8 mouse cellular contexts compared by ENCODE assay signal in genomic region chr17:35839002-35839401, GRCm38 (mm10). TPM values are rescaled to one million over a fixed set of nuclear protein-coding genes. Genes with fewer than 3 reads are reported as not detected.
DNase-seq lines count a peak whose midpoint lies in the region; ATAC-seq and TF ChIP-seq lines count a peak whose summit lies in the region.
"Not testable (repeated sequence)": the region's sequence is repeated elsewhere in the genome, so short reads cannot be mapped to it uniquely, and the experiment has no call there.

No protein-coding gene starts in this region.

- not testable (repeated sequence) for ATAC-seq in embryonic facial prominence, embryonic 11.5 days (replicated peaks; ENCODE audit: insufficient number of reproducible peaks, low FRiP score, low TSS enrichment, low read depth); forebrain, postnatal 0 days; hindbrain, embryonic 12.5 days (ENCODE audit: low FRiP score); kidney, postnatal 0 days (replicated peaks; ENCODE audit: low FRiP score, low read depth); liver, embryonic 13.5 days (ENCODE audit: low read depth); midbrain, embryonic 12.5 days (ENCODE audit: low FRiP score, low read depth); stomach, embryonic 14.5 days (ENCODE audit: insufficient number of reproducible peaks, insufficient read depth, low FRiP score, low read depth)

- peaks cover 17% of the 10 kb centered on the region for H3K36me3 ChIP-seq in embryonic facial prominence, embryonic 11.5 days (replicated peaks; ENCODE audit: control insufficient read depth, insufficient read depth, low read depth, low read length)
- H3K36me3 ChIP-seq in forebrain, postnatal 0 days (ENCODE audit: insufficient read depth): peaks cover 21% of the 10 kb centered on the region
- peaks cover 27% of the 10 kb centered on the region for H3K36me3 ChIP-seq in hindbrain, embryonic 12.5 days
- peaks cover 18% of the 10 kb centered on the region for H3K36me3 ChIP-seq in kidney, postnatal 0 days (ENCODE audit: insufficient read depth, low read length)
- peaks cover 34% of the 10 kb centered on the region for H3K36me3 ChIP-seq in liver, embryonic 13.5 days
- peaks cover 28% of the 10 kb centered on the region for H3K36me3 ChIP-seq in midbrain, embryonic 12.5 days
- peaks cover 28% of the 10 kb centered on the region for H3K36me3 ChIP-seq in stomach, embryonic 14.5 days (ENCODE audit: control insufficient read depth, insufficient read depth, low read length)

- H3K27ac ChIP-seq in embryonic facial prominence, embryonic 11.5 days (replicated peaks; ENCODE audit: low read depth, low read length): peak overlapping the region; percentile 92
- peak overlapping the region; percentile 98 for H3K27ac ChIP-seq in forebrain, postnatal 0 days (ENCODE audit: low read depth, low read length)
- H3K27ac ChIP-seq in hindbrain, embryonic 12.5 days: peak overlapping the region; percentile 99
- H3K27ac ChIP-seq in kidney, postnatal 0 days: peak overlapping the region; percentile 78
- peak overlapping the region; percentile 98 for H3K27ac ChIP-seq in liver, embryonic 13.5 days
- peak overlapping the region; percentile 99 for H3K27ac ChIP-seq in midbrain, embryonic 12.5 days (replicated peaks)
- peak overlapping the region; percentile 98 for H3K27ac ChIP-seq in stomach, embryonic 14.5 days (ENCODE audit: low read length)

- TF ChIP-seq CTCF in forebrain, postnatal 0 days (IDR thresholded peaks at IDR 0.05; ENCODE audit: low read depth); kidney, postnatal 0 days (IDR thresholded peaks at IDR 0.05; ENCODE audit: low read depth): not testable (repeated sequence)

- H3K9ac ChIP-seq in embryonic facial prominence, embryonic 11.5 days (replicated peaks; ENCODE audit: low read length): peak overlapping the region; percentile 74
- H3K9ac ChIP-seq in forebrain, postnatal 0 days: peak overlapping the region; percentile 93
- peak overlapping the region; percentile 56 for H3K9ac ChIP-seq in hindbrain, embryonic 12.5 days
- 0 out of 2 replicates have a peak overlapping the region, but pooled peaks have one; percentile 78 for H3K9ac ChIP-seq in kidney, postnatal 0 days (ENCODE audit: low read depth, low read length)
- H3K9ac ChIP-seq in liver, embryonic 13.5 days: peak overlapping the region; percentile 98
- peak overlapping the region; percentile 51 for H3K9ac ChIP-seq in midbrain, embryonic 12.5 days (replicated peaks)
- H3K9ac ChIP-seq in stomach, embryonic 14.5 days (replicated peaks; ENCODE audit: low read depth, low read length): 0 out of 2 replicates have a peak overlapping the region, but pooled peaks have one; percentile 2

- WGBS in embryonic facial prominence, embryonic 11.5 days: 50% methylated on average over 3 of the region's 3 CpGs
- WGBS in forebrain, postnatal 0 days: 45% methylated on average over 3 of the region's 3 CpGs
- whole genome bisulfite sequencing in hindbrain, embryonic 12.5 days: 63% methylated on average over 3 of the region's 3 CpGs
- 45% methylated on average over 3 of the region's 3 CpGs for WGBS in kidney, postnatal 0 days
- 65% methylated on average over 3 of the region's 3 CpGs for WGBS in liver, embryonic 13.5 days (ENCODE audit: insufficient replicate concordance)
- WGBS in midbrain, embryonic 12.5 days: 58% methylated on average over 3 of the region's 3 CpGs
- 47% methylated on average over 3 of the region's 3 CpGs for WGBS in stomach, embryonic 14.5 days

- not testable (repeated sequence) for H3K27me3 ChIP-seq in embryonic facial prominence, embryonic 11.5 days (ENCODE audit: control insufficient read depth, insufficient read depth, low read length); forebrain, postnatal 0 days (ENCODE audit: insufficient read depth, low read length); hindbrain, embryonic 12.5 days; kidney, postnatal 0 days (ENCODE audit: insufficient read depth, low read length); liver, embryonic 13.5 days; midbrain, embryonic 12.5 days; stomach, embryonic 14.5 days (ENCODE audit: control insufficient read depth, insufficient read depth, low read length)

- H3K4me1 ChIP-seq in embryonic facial prominence, embryonic 11.5 days (ENCODE audit: control insufficient read depth, insufficient read depth, low read length): not testable (repeated sequence)
- H3K4me1 ChIP-seq in forebrain, postnatal 0 days (ENCODE audit: insufficient read depth): peaks cover 18% of the 10 kb centered on the region; the same call in 1 of the 2 replicates
- peaks cover 35% of the 10 kb centered on the region for H3K4me1 ChIP-seq in hindbrain, embryonic 12.5 days
- peaks cover 13% of the 10 kb centered on the region for H3K4me1 ChIP-seq in kidney, postnatal 0 days (replicated peaks; ENCODE audit: insufficient read depth, low read length)
- peaks cover 70% of the 10 kb centered on the region for H3K4me1 ChIP-seq in liver, embryonic 13.5 days (replicated peaks)
- peaks cover 41% of the 10 kb centered on the region for H3K4me1 ChIP-seq in midbrain, embryonic 12.5 days
- peaks cover 28% of the 10 kb centered on the region for H3K4me1 ChIP-seq in stomach, embryonic 14.5 days (ENCODE audit: control insufficient read depth, insufficient read depth, low read length)

- H3K4me3 ChIP-seq in embryonic facial prominence, embryonic 11.5 days (ENCODE audit: low read depth, low read length): peak overlapping the region; percentile 81
- H3K4me3 ChIP-seq in forebrain, postnatal 0 days (ENCODE audit: low read depth, low read length): peak overlapping the region; percentile 90
- peak overlapping the region; percentile 80 for H3K4me3 ChIP-seq in hindbrain, embryonic 12.5 days
- peak overlapping the region; percentile 76; the same call in 1 of the 2 replicates for H3K4me3 ChIP-seq in kidney, postnatal 0 days (replicated peaks; ENCODE audit: low read depth, low read length)
- peak overlapping the region; percentile 93 for H3K4me3 ChIP-seq in liver, embryonic 13.5 days (replicated peaks)
- peak overlapping the region; percentile 89 for H3K4me3 ChIP-seq in midbrain, embryonic 12.5 days
- peak overlapping the region; percentile 77 for H3K4me3 ChIP-seq in stomach, embryonic 14.5 days (ENCODE audit: low read depth, low read length)

- DNase-seq in CD4-positive, CD25-positive, alpha-beta regulatory T cell, adult 2 months (ENCODE audit: low read depth, low spot score): peak; percentile 0
- DNase-seq in embryonic facial prominence, embryonic 11.5 days (ENCODE audit: low spot score); kidney, postnatal 0 days (ENCODE audit: low spot score): not testable (repeated sequence)
- peak; percentile 41 for DNase-seq in forebrain, postnatal 0 days
- peak; percentile 57 for DNase-seq in liver, embryonic 13.5 days

- not testable (repeated sequence) for H3K9me3 ChIP-seq in embryonic facial prominence, embryonic 11.5 days (replicated peaks; ENCODE audit: control insufficient read depth, low read length); forebrain, postnatal 0 days (ENCODE audit: low read length); hindbrain, embryonic 12.5 days (replicated peaks); kidney, postnatal 0 days (replicated peaks; ENCODE audit: low read length); liver, embryonic 13.5 days (replicated peaks); midbrain, embryonic 12.5 days; stomach, embryonic 14.5 days (ENCODE audit: control insufficient read depth, low read depth, low read length)

- H3K4me2 ChIP-seq in embryonic facial prominence, embryonic 11.5 days (ENCODE audit: low read depth, low read length): peak overlapping the region; percentile 56
- peak overlapping the region; percentile 77 for H3K4me2 ChIP-seq in forebrain, postnatal 0 days (ENCODE audit: low read depth)
- H3K4me2 ChIP-seq in hindbrain, embryonic 12.5 days (replicated peaks): peak overlapping the region; percentile 64
- peak overlapping the region; percentile 83 for H3K4me2 ChIP-seq in kidney, postnatal 0 days (ENCODE audit: low read length)
- peak overlapping the region; percentile 95 for H3K4me2 ChIP-seq in liver, embryonic 13.5 days
- peak overlapping the region; percentile 55 for H3K4me2 ChIP-seq in midbrain, embryonic 12.5 days (replicated peaks)
- peak overlapping the region; percentile 73 for H3K4me2 ChIP-seq in stomach, embryonic 14.5 days (replicated peaks; ENCODE audit: low read depth, low read length)

RNA-seq across cellular contexts. Expression of gene Tubb5, which starts 0.9 kb away (rescaled TPM):
- 1,420 and 1,481 TPM in 2 replicates for polyA plus RNA-seq in embryonic facial prominence, embryonic 11.5 days (2014; fragmentation: Nextera tagmentation; extraction: Ambion mirVana)
- total RNA-seq in forebrain, postnatal 0 days (2014; rRNA removed): 3,707 and 3,724 TPM in 2 replicates
- polyA plus RNA-seq in forebrain, postnatal 0 days (2015; fragmentation: Nextera tagmentation; extraction: Ambion mirVana): 2,151 and 2,226 TPM in 2 replicates
- 1,505 and 1,511 TPM in 2 replicates for polyA plus RNA-seq in hindbrain, embryonic 12.5 days (2016; fragmentation: Nextera tagmentation; extraction: Ambion mirVana)
- polyA plus RNA-seq in kidney, postnatal 0 days (2015; fragmentation: Nextera tagmentation; extraction: Ambion mirVana): 503 and 575 TPM in 2 replicates
- 520 and 547 TPM in 2 replicates for polyA plus RNA-seq in liver, embryonic 13.5 days (2015; fragmentation: Nextera tagmentation; extraction: Ambion mirVana)
- 1,535 and 1,561 TPM in 2 replicates for polyA plus RNA-seq in midbrain, embryonic 12.5 days (2016; fragmentation: Nextera tagmentation; extraction: Ambion mirVana)
- 932 and 983 TPM in 2 replicates for polyA plus RNA-seq in stomach, embryonic 14.5 days (2014; fragmentation: Nextera tagmentation; extraction: Ambion mirVana)

RNA-seq across cellular contexts. Expression of gene Mdc1, which starts 2.3 kb away (rescaled TPM):
- polyA plus RNA-seq in embryonic facial prominence, embryonic 11.5 days (2014; fragmentation: Nextera tagmentation; extraction: Ambion mirVana): 22.2 and 23.4 TPM in 2 replicates
- 15.3 and 20.4 TPM in 2 replicates for total RNA-seq in forebrain, postnatal 0 days (2014; rRNA removed)
- polyA plus RNA-seq in forebrain, postnatal 0 days (2015; fragmentation: Nextera tagmentation; extraction: Ambion mirVana): 3.0 and 4.4 TPM in 2 replicates
- polyA plus RNA-seq in hindbrain, embryonic 12.5 days (2016; fragmentation: Nextera tagmentation; extraction: Ambion mirVana): 14.4 and 18.2 TPM in 2 replicates
- 5.4 and 5.6 TPM in 2 replicates for polyA plus RNA-seq in kidney, postnatal 0 days (2015; fragmentation: Nextera tagmentation; extraction: Ambion mirVana)
- 8.0 and 8.8 TPM in 2 replicates for polyA plus RNA-seq in liver, embryonic 13.5 days (2015; fragmentation: Nextera tagmentation; extraction: Ambion mirVana)
- polyA plus RNA-seq in midbrain, embryonic 12.5 days (2016; fragmentation: Nextera tagmentation; extraction: Ambion mirVana): 19.1 and 20.3 TPM in 2 replicates
- 18.7 and 19.2 TPM in 2 replicates for polyA plus RNA-seq in stomach, embryonic 14.5 days (2014; fragmentation: Nextera tagmentation; extraction: Ambion mirVana)

RNA-seq across cellular contexts. Expression of gene Flot1, which starts 16.0 kb away (rescaled TPM):
- polyA plus RNA-seq in embryonic facial prominence, embryonic 11.5 days (2014; fragmentation: Nextera tagmentation; extraction: Ambion mirVana): 46.7 and 53.8 TPM in 2 replicates
- total RNA-seq in forebrain, postnatal 0 days (2014; rRNA removed): 90.4 and 103 TPM in 2 replicates
- polyA plus RNA-seq in forebrain, postnatal 0 days (2015; fragmentation: Nextera tagmentation; extraction: Ambion mirVana): 104 and 113 TPM in 2 replicates
- polyA plus RNA-seq in hindbrain, embryonic 12.5 days (2016; fragmentation: Nextera tagmentation; extraction: Ambion mirVana): 50.9 and 60.3 TPM in 2 replicates
- 52.2 and 54.5 TPM in 2 replicates for polyA plus RNA-seq in kidney, postnatal 0 days (2015; fragmentation: Nextera tagmentation; extraction: Ambion mirVana)
- polyA plus RNA-seq in liver, embryonic 13.5 days (2015; fragmentation: Nextera tagmentation; extraction: Ambion mirVana): 38.2 and 38.5 TPM in 2 replicates
- polyA plus RNA-seq in midbrain, embryonic 12.5 days (2016; fragmentation: Nextera tagmentation; extraction: Ambion mirVana): 49.0 and 53.5 TPM in 2 replicates
- polyA plus RNA-seq in stomach, embryonic 14.5 days (2014; fragmentation: Nextera tagmentation; extraction: Ambion mirVana): 42.8 and 44.2 TPM in 2 replicates

RNA-seq across cellular contexts. Expression of gene Ier3, which starts 17.5 kb away (rescaled TPM):
- 2.7 and 3.4 TPM in 2 replicates for polyA plus RNA-seq in embryonic facial prominence, embryonic 11.5 days (2014; fragmentation: Nextera tagmentation; extraction: Ambion mirVana)
- total RNA-seq in forebrain, postnatal 0 days (2014; rRNA removed): 8.9 and 9.0 TPM in 2 replicates
- polyA plus RNA-seq in forebrain, postnatal 0 days (2015; fragmentation: Nextera tagmentation; extraction: Ambion mirVana): 13.0 and 13.1 TPM in 2 replicates
- 5.8 and 6.3 TPM in 2 replicates for polyA plus RNA-seq in hindbrain, embryonic 12.5 days (2016; fragmentation: Nextera tagmentation; extraction: Ambion mirVana)
- 83.6 and 93.1 TPM in 2 replicates for polyA plus RNA-seq in kidney, postnatal 0 days (2015; fragmentation: Nextera tagmentation; extraction: Ambion mirVana)
- 21.6 and 23.2 TPM in 2 replicates for polyA plus RNA-seq in liver, embryonic 13.5 days (2015; fragmentation: Nextera tagmentation; extraction: Ambion mirVana)
- polyA plus RNA-seq in midbrain, embryonic 12.5 days (2016; fragmentation: Nextera tagmentation; extraction: Ambion mirVana): 5.4 and 7.5 TPM in 2 replicates
- polyA plus RNA-seq in stomach, embryonic 14.5 days (2014; fragmentation: Nextera tagmentation; extraction: Ambion mirVana): 3.7 and 5.4 TPM in 2 replicates

RNA-seq across cellular contexts. Expression of gene Nrm, which starts 22.1 kb away (rescaled TPM):
- 48.8 and 53.2 TPM in 2 replicates for polyA plus RNA-seq in embryonic facial prominence, embryonic 11.5 days (2014; fragmentation: Nextera tagmentation; extraction: Ambion mirVana)
- total RNA-seq in forebrain, postnatal 0 days (2014; rRNA removed): 6.1 and 9.7 TPM in 2 replicates
- polyA plus RNA-seq in forebrain, postnatal 0 days (2015; fragmentation: Nextera tagmentation; extraction: Ambion mirVana): 13.1 and 15.6 TPM in 2 replicates
- polyA plus RNA-seq in hindbrain, embryonic 12.5 days (2016; fragmentation: Nextera tagmentation; extraction: Ambion mirVana): 36.0 and 36.9 TPM in 2 replicates
- 36.9 and 44.6 TPM in 2 replicates for polyA plus RNA-seq in kidney, postnatal 0 days (2015; fragmentation: Nextera tagmentation; extraction: Ambion mirVana)
- polyA plus RNA-seq in liver, embryonic 13.5 days (2015; fragmentation: Nextera tagmentation; extraction: Ambion mirVana): 23.0 and 25.4 TPM in 2 replicates
- 48.5 and 48.6 TPM in 2 replicates for polyA plus RNA-seq in midbrain, embryonic 12.5 days (2016; fragmentation: Nextera tagmentation; extraction: Ambion mirVana)
- 65.3 and 67.1 TPM in 2 replicates for polyA plus RNA-seq in stomach, embryonic 14.5 days (2014; fragmentation: Nextera tagmentation; extraction: Ambion mirVana)

Comparison
In these comparisons a context has a peak if more than half of its experiments do, and no peak if none do; other contexts are left out.
1. H3K9ac ChIP-seq: peak in every context shown above with its lines; median percentile 98 in liver, embryonic 13.5 days; 93 in forebrain, postnatal 0 days; 78 in kidney, postnatal 0 days; 74 in embryonic facial prominence, embryonic 11.5 days; 56 in hindbrain, embryonic 12.5 days; 51 in midbrain, embryonic 12.5 days; 2 in stomach, embryonic 14.5 days.